ENCODE assay signal across 1 mouse cellular context in the genomic region with DNA sequence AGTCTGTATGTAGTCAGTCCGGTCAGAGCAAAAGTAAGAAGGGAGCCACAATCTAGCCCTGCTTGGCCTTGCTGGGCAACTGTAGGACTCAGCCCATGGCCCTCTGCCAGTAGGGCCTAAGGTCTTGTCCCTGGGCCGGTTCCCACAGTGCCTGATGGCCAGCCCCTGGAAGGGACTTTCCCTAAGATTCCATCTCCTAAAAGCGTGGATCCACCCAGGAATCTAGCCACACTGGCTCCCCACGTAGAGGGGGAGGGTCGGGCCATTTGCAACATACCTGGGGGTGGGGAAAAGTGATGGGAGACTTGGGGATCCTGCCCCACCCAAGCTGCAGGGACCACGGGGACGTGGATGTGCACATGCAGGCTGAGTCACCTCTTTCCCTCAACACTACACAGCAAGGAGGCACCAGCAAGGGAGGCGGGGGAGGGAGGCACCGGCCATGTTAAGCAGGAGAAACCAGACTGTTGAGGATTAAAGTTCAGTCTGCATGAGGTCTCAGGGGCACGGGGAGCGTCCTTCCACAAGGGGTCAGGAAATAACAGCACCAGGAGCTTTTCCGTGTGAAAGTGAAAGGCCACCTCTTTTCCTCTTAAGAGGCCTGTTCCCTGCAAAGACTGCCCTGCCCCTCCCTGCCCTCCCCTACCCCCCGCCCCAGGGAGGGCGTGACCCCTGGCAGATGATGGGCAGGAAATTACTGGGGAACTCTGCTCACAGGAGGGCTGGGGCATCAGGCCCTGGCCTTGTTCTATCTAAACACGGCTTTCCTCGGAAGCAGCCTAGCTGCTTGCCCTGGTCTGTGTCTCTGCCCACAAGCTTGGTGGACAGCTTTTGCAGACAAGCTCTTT.
TF ChIP-seq lines count a peak whose summit lies in the region.

No protein-coding gene starts in this region.

TF ChIP-seq in CH12.LX, 34 proteins besides CTCF, POLR2A, EP300 and RAD21:
- peak; percentile 53 for TF ChIP-seq MAZ (IDR thresholded peaks at IDR 0.05; ENCODE audit: low read depth, low read length)
- TF ChIP-seq BHLHE40 (IDR thresholded peaks at IDR 0.05; ENCODE audit: low read depth, low read length): peak; percentile 62
- no peak for TF ChIP-seq RCOR1 (conservative IDR thresholded peaks at IDR 0.05; ENCODE audit: low read depth, low read length)
- TF ChIP-seq ETS1 (conservative IDR thresholded peaks at IDR 0.05; ENCODE audit: low read depth, low read length): 0 out of 2 replicates have a peak, but pooled peaks have one; percentile 11
- no peak for TF ChIP-seq TCF12 (IDR thresholded peaks at IDR 0.05; ENCODE audit: low read depth, low read length)
- no peak for TF ChIP-seq IRF4 (IDR thresholded peaks at IDR 0.05; ENCODE audit: low read depth, low read length)
